Mouse (Mus musculus) CD8-positive naive resting alpha-beta T cell, adult 57 days (primary cell): ENCODE results near the gene Ipo7. TPM values are rescaled to one million over a fixed set of nuclear protein-coding genes. Genes with fewer than 3 reads are reported as not detected.

Source experiments
- total RNA-seq: library from RNA; stranded (reverse); gene quantifications from one replicate; pipeline ENCODE4 v1.2.4, GENCODE M21; 2023

Ipo7 gene
- 63.5 TPM for total RNA-seq

GRCm38 (mm10) chr7:110018117-110018630 is at the start of gene Ipo7:
Ipo7 (plus strand) TSS chr7:110018274.

GRCm38 (mm10) chr7:109986775-109987174 is 31.3 kb upstream of the Ipo7 start, which contains the start of gene Tmem41b:
Tmem41b (minus strand) TSS chr7:109986929.

GRCm38 (mm10) chr7:110061199-110061751 is 43.2 kb downstream of the Ipo7 start, which contains the start of gene Zfp143:
Zfp143 (plus strand) TSS chr7:110061217.

Other genes with a start within 250 kb of the Ipo7 start
- gene Nrip3, start 236.2 kb upstream of the Ipo7 start, total RNA-seq, result 0.12 TPM
- not detected for gene Scube2, start 152.6 kb upstream of the Ipo7 start, total RNA-seq
- 21.5 TPM for gene Dennd5a, start 57.8 kb upstream of the Ipo7 start, total RNA-seq
- gene Tmem41b, start 31.3 kb upstream of the Ipo7 start, total RNA-seq, result 42.7 TPM
- 25.8 TPM for gene Zfp143, start 42.9 kb downstream of the Ipo7 start, total RNA-seq
- 2.1 TPM for gene Wee1, start 103.8 kb downstream of the Ipo7 start, total RNA-seq
- gene Swap70, start 203.4 kb downstream of the Ipo7 start, total RNA-seq, result 33.3 TPM